Mouse (Mus musculus) spleen, postnatal 14 days (tissue): ENCODE data around the gene Tmcc1.

ENCODE experiments used
- DNase-seq, 2 experiments: peaks; one replicate each; pipeline ENCODE4 v3.0.0; 2021 to 2022; ENCODE audit warnings: low spot score in 2 of 2

The Tmcc1 gene

GRCm38 (mm10) chr6:115972083-115972764 lies 221.1 kb downstream of the Tmcc1 start:
- no peak for DNase-seq

GRCm38 (mm10) chr6:115971273-115972060 lies 221.8 kb downstream of the Tmcc1 start:
- DNase-seq: no peak

- DNase-seq: peak in 1 of 2 experiments; percentile 24
These were observed 223.3 kb downstream of the Tmcc1 start for GRCm38 (mm10) chr6:115969952-115970351.

GRCm38 (mm10) chr6:115969103-115969502 lies 224.2 kb downstream of the Tmcc1 start:
- no peak for DNase-seq

- no peak for DNase-seq
These were observed 224.6 kb downstream of the Tmcc1 start for GRCm38 (mm10) chr6:115968700-115969099.
